Mouse (Mus musculus): ENCODE data around the gene Nkx2-2. TPM values are rescaled to one million over a fixed set of nuclear protein-coding genes. Genes with fewer than 3 reads are reported as not detected.

The Nkx2-2 gene
- 0.05 and 0.12 TPM in 2 replicates for polyA plus RNA-seq (2012; rRNA removed)

GRCm38 (mm10) chr2:147193271-147194255 lies at the start of gene Nkx2-2:
Gene Nkx2-2 (minus strand): TSS chr2:147194243.
- Histone ChIP-seq H3K27ac (ENCODE audit: insufficient read depth, low read length) (no peak within 1 kb of the TSS), H3K27me3 (ENCODE audit: control insufficient read depth, insufficient read depth, low read length) (peaks cover 16% of the 10 kb centered on the region), H3K36me3 (ENCODE audit: control insufficient read depth, insufficient read depth, low read length) (no peaks in the 10 kb centered on the region), H3K4me1 (ENCODE audit: control insufficient read depth, insufficient read depth, insufficient read length) (no peaks in the 10 kb centered on the region; the same call in 1 of the 2 replicates), H3K4me3 (ENCODE audit: extremely low read depth, insufficient read depth, insufficient read length) (no peak within 1 kb of the TSS)
- DNase-seq (ENCODE audit: low read depth in 1 of 2, low spot score in 2 of 2), result no peak
- TF ChIP-seq CTCF (IDR thresholded peaks at IDR 0.05; ENCODE audit: extremely low read depth, insufficient read depth, insufficient read length, insufficient replicate concordance) (no peak), POLR2A (IDR thresholded peaks at IDR 0.05; ENCODE audit: low read depth, low read length) (no peak)
- 5% methylated on average over 54 of the region's 54 CpGs for WGBS

DNA sequence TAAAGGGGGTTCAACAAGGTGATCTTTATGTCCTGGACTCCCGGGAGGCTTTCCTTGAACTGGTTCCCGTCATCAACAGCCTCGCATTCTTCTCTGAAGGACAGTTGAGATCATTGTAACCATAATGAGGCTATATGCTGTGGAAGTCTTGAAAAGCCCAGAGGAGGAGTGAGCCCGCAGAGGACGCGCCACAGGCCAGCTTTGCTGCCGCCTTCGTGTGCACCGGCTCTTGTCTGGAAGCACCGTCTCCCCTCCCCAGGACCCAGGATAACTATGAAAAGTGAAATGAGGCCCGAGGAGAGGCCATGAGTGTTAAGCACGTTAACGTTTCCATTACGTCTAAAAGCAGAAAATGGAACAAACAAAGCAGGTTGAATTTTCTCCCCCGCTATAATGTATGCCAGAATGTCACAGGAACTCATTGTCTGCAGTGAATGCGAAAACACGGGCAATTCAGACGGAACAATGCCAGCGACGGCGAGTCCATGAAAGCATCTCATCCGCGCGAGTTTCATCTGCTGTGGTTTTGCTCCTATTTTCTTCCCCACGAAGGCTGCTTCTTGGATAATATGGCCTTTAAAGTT lies 41.8 kb upstream of the Nkx2-2 start:
- Histone ChIP-seq H3K36me3 (ENCODE audit: control insufficient read depth, insufficient read depth, low read length) (no peaks in the 10 kb centered on the region), H3K4me1 (ENCODE audit: control insufficient read depth, insufficient read depth, insufficient read length) (no peaks in the 10 kb centered on the region), H3K4me3 (ENCODE audit: extremely low read depth, insufficient read depth, insufficient read length) (no peak overlapping the region), H3K27ac (ENCODE audit: insufficient read depth, low read length) (no peak overlapping the region), H3K27me3 (ENCODE audit: control insufficient read depth, insufficient read depth, low read length) (no peaks in the 10 kb centered on the region)
- no peak for TF ChIP-seq CTCF (IDR thresholded peaks at IDR 0.05; ENCODE audit: extremely low read depth, insufficient read depth, insufficient read length, insufficient replicate concordance)
- TF ChIP-seq POLR2A (IDR thresholded peaks at IDR 0.05; ENCODE audit: low read depth, low read length), result no peak
- WGBS, result 94% methylated on average over 25 of the region's 25 CpGs
- DNase-seq (ENCODE audit: low read depth in 1 of 2, low spot score in 2 of 2), result no peak

- WGBS, result 85% methylated on average over 5 of the region's 5 CpGs
- no peaks in the 10 kb centered on the region for H3K36me3 ChIP-seq (ENCODE audit: control insufficient read depth, insufficient read depth, low read length)
- no peaks in the 10 kb centered on the region for H3K27me3 ChIP-seq (ENCODE audit: control insufficient read depth, insufficient read depth, low read length)
- H3K4me3 ChIP-seq (ENCODE audit: extremely low read depth, insufficient read depth, insufficient read length), result no peak overlapping the region
- DNase-seq (ENCODE audit: low read depth in 1 of 2, low spot score in 2 of 2), result no peak
- TF ChIP-seq POLR2A (IDR thresholded peaks at IDR 0.05; ENCODE audit: low read depth, low read length) (no peak), CTCF (IDR thresholded peaks at IDR 0.05; ENCODE audit: extremely low read depth, insufficient read depth, insufficient read length, insufficient replicate concordance) (no peak)
- no peaks in the 10 kb centered on the region for H3K4me1 ChIP-seq (ENCODE audit: control insufficient read depth, insufficient read depth, insufficient read length)
- no peak overlapping the region for H3K27ac ChIP-seq (ENCODE audit: insufficient read depth, low read length)
These were observed 37.1 kb upstream of the Nkx2-2 start for GRCm38 (mm10) chr2:147231175-147231574.

DNA sequence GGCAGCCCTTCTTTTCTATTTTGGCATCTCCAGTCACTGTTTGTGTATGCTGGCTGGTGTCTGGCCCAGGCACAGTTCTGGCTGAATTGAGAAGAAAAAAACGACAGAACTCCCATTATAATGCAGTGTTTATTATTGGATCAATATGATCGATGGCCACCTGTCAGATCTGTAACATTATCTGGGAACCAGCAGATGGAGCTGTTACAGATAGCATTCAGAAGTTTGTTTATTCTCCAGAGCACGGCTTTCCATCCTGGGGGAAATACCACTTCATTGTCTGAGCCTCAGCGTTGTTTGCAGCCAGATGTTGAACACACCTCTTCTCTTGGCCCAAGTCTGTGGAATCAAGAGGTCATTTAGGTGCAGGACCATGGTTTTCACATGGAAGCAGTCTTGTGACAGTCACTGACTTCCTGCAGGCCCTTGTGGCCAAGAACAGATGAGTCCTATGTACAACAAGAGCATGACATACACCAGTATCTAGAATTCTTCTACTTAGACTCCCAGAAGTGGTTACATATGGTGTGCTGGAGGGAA lies 11.1 kb upstream of the Nkx2-2 start:
- Histone ChIP-seq H3K4me3 (ENCODE audit: extremely low read depth, insufficient read depth, insufficient read length) (no peak overlapping the region), H3K27me3 (ENCODE audit: control insufficient read depth, insufficient read depth, low read length) (no peaks in the 10 kb centered on the region; the same call in 1 of the 2 replicates), H3K36me3 (ENCODE audit: control insufficient read depth, insufficient read depth, low read length) (no peaks in the 10 kb centered on the region), H3K27ac (ENCODE audit: insufficient read depth, low read length) (no peak overlapping the region), H3K4me1 (ENCODE audit: control insufficient read depth, insufficient read depth, insufficient read length) (no peaks in the 10 kb centered on the region)
- no peak for TF ChIP-seq CTCF (IDR thresholded peaks at IDR 0.05; ENCODE audit: extremely low read depth, insufficient read depth, insufficient read length, insufficient replicate concordance)
- no peak for TF ChIP-seq POLR2A (IDR thresholded peaks at IDR 0.05; ENCODE audit: low read depth, low read length)
- WGBS, result 19% methylated on average over 4 of the region's 4 CpGs
- DNase-seq (ENCODE audit: low read depth in 1 of 2, low spot score in 2 of 2), result no peak

DNA sequence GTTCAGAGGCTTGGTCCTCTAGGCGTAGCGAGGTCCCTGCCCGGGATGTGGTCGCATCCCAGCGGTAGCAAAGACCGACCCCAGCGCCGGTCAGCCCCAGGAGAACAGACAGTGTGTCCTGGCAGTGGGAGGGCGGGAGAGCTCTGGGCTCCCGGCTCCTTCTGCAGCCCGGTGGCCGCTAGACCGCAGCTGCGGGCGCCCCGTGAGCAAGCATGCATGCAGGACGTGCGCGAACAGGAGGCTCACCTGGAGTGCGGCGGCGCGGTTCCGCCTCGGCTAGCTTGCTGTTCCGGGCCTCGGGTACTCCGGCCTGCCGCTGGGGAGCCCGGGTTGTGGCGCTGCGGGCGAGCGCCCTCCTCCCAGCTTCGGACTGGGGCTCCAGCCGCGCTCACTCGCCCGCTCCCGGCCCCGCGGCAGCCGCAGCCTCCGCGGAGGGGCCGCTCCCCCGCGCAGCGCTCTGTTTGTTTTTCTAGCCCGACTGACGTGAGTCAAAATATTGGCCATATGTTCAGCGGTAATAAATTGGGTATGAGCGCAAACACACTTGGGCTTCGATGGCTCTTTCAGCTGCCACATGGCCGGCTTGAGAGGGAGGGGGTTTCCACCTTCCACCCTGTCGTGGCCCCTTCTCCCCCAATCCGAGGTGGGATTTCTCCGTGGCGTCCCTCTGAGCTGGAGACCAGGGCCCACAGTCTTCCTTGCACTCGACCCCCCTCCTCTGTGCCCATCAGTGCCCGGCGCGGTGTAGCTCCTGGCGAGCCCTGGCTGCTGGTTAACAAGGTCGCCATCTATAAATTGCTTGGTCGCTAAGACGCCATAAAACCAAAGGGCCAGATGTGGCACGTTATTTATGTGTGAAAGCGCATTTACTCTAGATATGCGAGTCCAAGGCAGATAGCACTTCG lies 920 bp upstream of the Nkx2-2 start:
- DNase-seq (ENCODE audit: low read depth in 1 of 2, low spot score in 2 of 2), result no peak
- no peaks in the 10 kb centered on the region; the same call in 1 of the 2 replicates for H3K4me1 ChIP-seq (ENCODE audit: control insufficient read depth, insufficient read depth, insufficient read length)
- H3K27ac ChIP-seq (ENCODE audit: insufficient read depth, low read length), result no peak overlapping the region
- WGBS, result 3% methylated on average over 71 of the region's 71 CpGs
- H3K4me3 ChIP-seq (ENCODE audit: extremely low read depth, insufficient read depth, insufficient read length), result no peak overlapping the region
- TF ChIP-seq POLR2A (IDR thresholded peaks at IDR 0.05; ENCODE audit: low read depth, low read length), result no peak
- TF ChIP-seq CTCF (IDR thresholded peaks at IDR 0.05; ENCODE audit: extremely low read depth, insufficient read depth, insufficient read length, insufficient replicate concordance), result no peak
- H3K36me3 ChIP-seq (ENCODE audit: control insufficient read depth, insufficient read depth, low read length), result no peaks in the 10 kb centered on the region
- peaks cover 13% of the 10 kb centered on the region for H3K27me3 ChIP-seq (ENCODE audit: control insufficient read depth, insufficient read depth, low read length)

DNA sequence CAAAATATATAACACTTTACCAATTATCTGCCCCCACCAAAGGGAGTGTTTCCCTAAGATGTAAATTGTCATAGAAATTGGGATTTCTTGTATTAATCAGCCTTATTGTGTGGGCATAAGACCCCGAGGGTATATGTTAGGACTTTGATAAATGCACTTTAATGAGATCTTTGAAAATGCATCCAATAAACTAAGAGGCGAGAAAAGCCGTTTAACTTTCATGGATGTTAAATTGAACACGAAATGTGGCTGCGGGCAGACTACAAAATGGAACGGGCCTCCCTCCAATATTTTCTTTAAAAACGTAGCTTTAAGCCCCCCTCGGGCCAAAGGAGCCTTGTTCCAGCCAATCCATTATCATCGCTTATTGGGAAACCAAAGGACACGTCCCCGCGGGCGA lies 1.3 kb downstream of the Nkx2-2 start:
- TF ChIP-seq POLR2A (IDR thresholded peaks at IDR 0.05; ENCODE audit: low read depth, low read length) (no peak), CTCF (IDR thresholded peaks at IDR 0.05; ENCODE audit: extremely low read depth, insufficient read depth, insufficient read length, insufficient replicate concordance) (no peak)
- 17% methylated on average over 13 of the region's 13 CpGs for WGBS

More for the DNA sequence above, 1.3 kb downstream of the Nkx2-2 start:
- no peak for DNase-seq (ENCODE audit: low read depth in 1 of 2, low spot score in 2 of 2)
- Histone ChIP-seq H3K36me3 (ENCODE audit: control insufficient read depth, insufficient read depth, low read length) (no peaks in the 10 kb centered on the region), H3K27me3 (ENCODE audit: control insufficient read depth, insufficient read depth, low read length) (peaks cover 19% of the 10 kb centered on the region), H3K27ac (ENCODE audit: insufficient read depth, low read length) (no peak overlapping the region), H3K4me1 (ENCODE audit: control insufficient read depth, insufficient read depth, insufficient read length) (no peaks in the 10 kb centered on the region; the same call in 1 of the 2 replicates), H3K4me3 (ENCODE audit: extremely low read depth, insufficient read depth, insufficient read length) (no peak overlapping the region)

Measured in spleen, adult 2 months (tissue).